Mouse (Mus musculus): ENCODE results near the gene Gstt3.

The Gstt3 gene

DNA sequence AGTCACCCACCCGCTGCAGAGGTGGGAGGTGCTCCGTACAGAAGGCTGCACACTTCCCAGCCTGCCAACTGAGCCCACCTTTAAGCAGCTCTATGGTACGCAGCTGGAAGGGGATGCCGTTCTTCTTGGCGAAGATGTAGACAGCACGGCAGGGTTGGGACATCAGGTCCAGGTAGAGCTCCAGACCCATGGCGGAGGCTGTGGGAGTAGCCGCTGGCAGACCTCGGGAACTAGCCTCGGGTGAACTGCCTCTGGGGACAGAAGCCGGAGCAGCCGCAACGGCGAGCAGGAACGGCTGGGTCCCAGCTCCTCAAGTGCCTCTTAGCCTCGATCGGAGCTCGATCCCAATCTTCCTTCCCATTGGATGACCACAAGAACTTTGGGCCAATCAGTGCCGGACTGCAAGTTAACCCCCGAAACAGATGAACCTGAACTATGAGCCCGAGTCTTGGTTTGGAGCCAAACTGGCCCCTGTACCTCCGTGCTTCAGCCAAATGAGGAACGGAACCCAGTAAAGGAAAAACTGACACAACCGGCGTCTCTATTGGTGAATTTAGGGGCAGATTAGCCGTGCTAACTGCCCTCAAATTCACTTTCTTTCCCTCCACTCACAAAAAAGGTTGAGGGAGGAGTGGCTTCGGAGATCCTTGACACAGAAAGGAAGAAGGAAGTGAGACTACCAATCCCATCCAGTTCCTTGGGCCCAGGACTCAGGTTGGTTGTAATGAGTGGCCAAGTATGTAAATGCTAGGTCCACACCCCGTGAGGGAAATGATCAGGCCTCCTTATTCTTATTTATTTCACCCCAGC is at the start of gene Gstt3, which contains the start of gene Gm20441:
TSS of gene Gstt3 (minus strand) at position 646 of the 810 bp plus-strand sequence.
TSS of gene Gm20441 (minus strand) at position 186 of the 810 bp plus-strand sequence.
- DNase-seq (ENCODE audit: low read depth, low spot score), result peak; percentile 78

DNA sequence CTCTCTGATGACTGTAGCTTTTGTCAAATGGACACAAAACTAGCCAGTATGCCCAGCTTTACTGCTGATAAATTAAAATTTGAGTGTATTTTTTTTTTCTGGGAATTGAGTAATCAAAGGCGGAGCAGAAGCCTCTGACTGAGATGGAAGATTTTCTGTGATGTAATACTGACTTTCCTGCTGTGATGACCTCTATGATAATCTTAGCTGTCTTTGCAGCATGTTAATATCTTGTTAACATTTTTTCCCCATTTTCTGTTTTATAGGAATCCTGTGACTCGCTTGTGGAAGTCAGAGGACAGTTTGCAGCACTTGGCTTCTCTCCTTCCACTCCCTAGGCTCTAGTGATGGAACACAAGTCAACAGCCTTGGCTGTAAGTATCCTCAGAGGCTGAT is 49.1 kb upstream of the Gstt3 start:
- DNase-seq (ENCODE audit: low read depth, low spot score), result no peak

DNA sequence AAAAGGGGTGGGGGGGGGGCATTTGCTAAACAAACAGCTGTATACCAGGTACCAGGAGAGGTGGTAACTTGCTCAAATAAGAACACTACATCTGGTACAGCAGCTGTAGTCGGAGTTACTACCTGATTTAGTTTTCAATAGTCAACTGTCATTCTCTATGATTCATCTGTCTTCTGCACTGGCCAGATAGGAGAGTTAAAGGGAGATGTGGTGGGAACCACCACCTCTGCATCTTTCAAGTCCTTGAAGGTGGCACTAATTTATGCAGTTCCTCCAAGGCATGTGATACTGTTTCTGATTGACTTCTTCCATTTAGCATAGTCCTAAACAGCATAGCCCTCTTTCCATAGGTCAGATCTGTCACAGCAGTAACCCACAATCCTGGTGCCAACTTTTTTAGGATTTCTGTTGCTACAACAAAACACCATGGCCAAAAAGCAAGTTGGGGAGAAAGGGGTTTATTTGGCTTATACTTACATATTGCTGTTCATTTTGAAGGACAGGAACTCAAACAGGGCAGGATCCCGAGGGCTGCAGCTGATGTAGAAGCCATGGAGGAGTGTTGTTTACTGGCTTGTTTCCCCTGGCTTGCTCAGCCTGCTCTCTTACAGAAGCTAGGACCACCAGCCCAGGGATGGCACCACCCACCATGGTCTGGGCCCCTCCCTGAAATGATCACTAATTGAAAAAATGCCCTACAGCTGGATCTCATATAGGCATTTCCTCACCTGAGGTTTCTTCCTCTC is 48.5 kb upstream of the Gstt3 start:
- DNase-seq (ENCODE audit: low read depth, low spot score), result no peak

DNA sequence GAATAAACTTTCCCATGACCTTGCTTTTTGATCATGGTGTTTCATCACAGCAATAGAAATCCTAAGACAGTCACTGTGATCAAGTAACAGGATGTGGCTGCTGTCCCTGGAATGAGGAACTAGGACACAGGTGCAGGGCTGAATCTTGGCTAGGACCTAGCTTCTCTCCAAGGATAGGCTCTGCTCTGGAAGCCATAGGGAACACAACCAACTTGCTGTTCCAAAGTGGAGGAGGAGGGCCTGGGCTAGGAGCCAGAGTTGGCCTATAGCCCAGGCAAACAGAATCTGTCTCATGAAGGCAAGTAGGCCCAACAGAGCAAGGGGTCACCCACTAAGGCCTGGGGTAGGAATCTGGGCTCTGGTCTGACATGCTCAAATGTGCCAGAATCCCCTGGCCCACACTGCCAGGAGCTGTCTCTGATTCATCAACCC is 47.3 kb upstream of the Gstt3 start:
- DNase-seq (ENCODE audit: low read depth, low spot score), result peak; percentile 97

DNA sequence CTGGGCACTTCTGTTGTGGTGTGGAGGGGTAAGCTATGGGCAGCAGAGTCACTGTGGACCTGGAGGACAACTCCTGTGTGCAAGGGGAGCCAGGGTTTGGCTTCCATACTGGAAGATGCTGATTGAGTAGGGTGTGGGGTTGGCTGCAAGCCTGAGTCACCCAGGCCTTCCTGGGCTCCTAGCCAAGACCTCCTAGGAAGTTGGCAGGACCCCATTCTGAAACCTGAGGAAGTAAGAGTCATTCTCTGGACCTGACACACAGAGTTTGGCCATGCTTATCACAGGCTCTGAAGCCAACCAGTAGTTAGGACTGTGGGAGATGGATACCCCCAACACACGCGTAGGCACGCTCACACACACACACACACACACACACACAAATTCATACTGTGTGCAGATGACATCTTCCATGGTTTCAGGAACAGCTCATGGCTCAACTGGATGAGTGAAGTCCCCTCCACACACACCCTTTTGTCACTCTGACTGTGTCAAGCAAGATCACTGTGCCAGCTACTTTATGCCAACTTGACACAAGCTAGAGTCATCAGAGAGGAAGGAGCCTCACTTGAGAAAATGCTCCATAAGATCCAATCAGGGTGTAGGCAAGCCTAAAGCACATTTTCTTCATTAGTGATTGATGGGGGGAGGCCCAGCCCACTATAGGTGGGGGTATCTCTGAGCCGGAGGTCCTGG is 46.6 kb upstream of the Gstt3 start:
- peak; percentile 92 for DNase-seq (ENCODE audit: low read depth, low spot score)

DNA sequence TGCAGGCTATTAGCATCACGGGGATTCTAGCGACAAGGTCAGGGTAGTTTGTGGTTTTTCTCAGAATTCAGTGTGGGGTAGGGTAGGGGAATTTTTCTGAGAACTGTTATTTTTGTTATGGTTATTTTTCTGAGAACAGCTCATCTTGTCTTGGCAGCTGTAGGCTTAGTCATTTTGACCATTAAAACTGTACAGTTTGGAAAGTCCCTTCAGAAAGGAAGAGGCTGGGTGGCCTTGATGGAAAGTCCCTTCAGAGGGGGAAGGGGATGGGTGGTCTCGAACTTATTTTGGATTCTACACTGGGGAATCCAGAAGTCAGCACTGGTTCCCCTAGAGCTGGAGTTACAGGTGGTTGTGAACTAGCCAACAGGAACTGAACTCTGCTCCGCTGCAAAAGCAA is 43.3 kb upstream of the Gstt3 start:
- no peak for DNase-seq (ENCODE audit: low read depth, low spot score)

DNA sequence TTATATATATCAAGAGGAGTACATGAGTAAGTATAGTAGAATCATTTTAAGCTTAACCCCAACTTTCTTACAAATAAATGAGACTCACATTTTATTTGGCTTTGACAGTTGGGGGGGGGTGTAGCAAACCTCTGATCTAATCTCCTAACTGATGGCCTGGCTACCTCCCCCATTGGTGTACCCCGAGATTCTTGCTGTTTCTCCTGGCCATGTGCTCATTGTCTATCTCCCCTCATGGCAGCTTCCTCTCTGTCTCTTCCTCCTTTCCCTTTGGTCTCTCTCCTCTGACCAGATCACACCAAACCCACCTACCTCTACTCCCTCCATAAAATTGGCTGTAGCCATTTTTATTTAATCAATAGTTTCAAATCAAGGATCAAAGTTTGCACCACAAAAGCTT is 42.6 kb upstream of the Gstt3 start:
- DNase-seq (ENCODE audit: low read depth, low spot score), result no peak

DNA sequence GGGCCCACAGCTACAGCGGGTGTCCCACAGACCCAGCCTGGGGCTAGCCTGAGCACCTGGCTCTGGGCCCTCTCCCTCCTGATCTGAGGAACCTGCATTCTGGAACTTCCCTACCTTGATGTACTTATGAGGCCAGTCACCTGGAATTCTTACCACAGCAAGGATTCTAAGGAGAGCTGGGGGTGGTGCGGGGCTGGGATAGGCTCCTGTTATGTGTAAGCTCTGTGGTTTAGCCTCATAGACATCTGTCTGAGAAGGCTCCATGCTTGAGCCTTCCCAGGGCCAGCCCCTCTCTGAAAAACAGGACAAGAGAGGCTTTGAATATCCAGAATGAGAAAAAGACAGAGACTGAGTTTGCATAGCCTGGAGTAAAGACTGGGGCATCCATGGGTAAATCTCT is 41.2 kb upstream of the Gstt3 start, which contains the start of gene Gstt4:
TSS of gene Gstt4 (minus strand) at position 101 of the 400 bp plus-strand sequence.
- DNase-seq (ENCODE audit: low read depth, low spot score), result no peak

DNA sequence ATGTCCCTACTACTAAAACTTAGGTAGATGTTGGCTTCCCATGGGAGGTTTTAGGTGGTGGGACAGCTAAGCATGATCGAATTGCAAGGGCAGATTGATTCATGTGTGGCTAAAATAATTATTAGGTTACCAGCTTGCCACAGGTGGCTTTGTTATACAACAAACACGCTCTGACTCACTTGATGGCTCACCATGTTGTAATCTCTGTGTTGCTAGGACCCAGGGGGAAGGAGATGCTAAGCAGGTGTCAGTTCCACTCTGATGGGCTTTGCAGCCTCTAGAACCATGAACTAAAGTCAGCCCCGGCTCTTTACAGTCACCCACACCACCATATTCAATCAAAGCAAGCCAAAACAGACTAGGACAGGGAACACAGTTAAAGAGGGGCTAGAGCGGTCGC is 38.7 kb upstream of the Gstt3 start:
- no peak for DNase-seq (ENCODE audit: low read depth, low spot score)

DNA sequence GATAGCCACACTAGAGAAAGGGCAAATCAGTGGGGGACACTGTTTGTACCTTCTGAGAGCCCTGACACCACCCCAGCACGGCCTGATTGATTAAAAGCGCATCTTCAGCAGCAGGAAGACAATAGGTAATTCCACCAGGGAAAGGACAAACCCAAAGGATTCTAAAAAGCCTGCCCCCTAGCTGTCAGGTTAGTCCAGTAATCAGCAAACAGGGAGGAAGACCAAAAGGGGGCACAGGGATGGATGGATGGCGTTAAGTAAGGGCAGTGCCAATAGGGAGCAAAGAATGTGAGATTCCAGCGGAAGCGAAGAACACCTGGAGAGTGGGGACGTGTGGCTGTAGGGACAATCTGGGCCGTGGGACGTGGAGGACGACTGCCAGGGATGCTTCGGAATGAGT is 37.4 kb upstream of the Gstt3 start:
- DNase-seq (ENCODE audit: low read depth, low spot score), result no peak

DNA sequence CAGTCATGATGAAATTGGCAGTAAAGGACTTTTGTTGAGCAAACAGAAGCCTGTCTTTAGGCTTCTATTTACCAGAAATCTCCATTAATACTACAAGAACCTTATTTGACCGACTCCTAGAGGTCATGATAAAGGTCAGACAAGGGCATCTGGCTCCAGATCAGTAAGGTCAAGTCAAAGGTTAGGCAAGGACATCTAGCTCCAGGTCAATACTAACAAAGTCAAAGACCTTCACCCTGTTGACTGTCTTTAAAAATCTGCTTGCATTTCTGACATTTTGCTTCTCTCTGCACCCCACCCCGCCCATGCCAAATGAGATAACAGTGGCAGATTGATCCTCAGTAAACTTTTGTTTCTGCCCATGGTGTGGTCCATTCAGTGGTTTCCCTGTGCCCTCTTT is 23.0 kb upstream of the Gstt3 start:
- DNase-seq (ENCODE audit: low read depth, low spot score), result no peak

DNA sequence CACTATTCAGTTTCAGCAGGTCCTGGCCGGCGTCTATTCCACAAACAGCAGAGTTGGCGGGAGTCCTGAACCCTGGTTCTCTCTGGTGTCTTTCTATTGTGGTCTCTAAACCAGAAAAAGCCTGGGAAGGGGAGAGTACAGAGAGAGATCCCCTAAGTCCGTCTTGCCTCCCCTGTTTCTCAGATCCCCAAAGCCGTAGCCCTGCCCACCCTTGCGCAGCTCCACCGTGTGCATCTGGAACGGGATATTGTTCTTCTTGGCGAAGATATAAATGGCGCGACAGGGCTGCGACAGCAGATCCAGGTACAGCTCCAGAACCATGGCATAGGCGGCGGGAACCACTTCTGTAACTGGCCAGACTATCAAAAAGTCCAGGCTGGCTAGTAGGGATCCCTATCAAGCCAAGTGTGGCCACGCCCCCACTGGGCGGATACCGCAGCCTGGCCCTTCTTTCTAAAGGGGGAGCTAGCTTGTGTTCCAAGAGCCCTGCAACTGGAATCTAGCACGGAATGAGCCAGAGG is 17.0 kb upstream of the Gstt3 start, which contains the start of gene Gstt1:
TSS of gene Gstt1 (minus strand) at position 409 of the 521 bp plus-strand sequence.
- peak; percentile 63 for DNase-seq (ENCODE audit: low read depth, low spot score)

DNA sequence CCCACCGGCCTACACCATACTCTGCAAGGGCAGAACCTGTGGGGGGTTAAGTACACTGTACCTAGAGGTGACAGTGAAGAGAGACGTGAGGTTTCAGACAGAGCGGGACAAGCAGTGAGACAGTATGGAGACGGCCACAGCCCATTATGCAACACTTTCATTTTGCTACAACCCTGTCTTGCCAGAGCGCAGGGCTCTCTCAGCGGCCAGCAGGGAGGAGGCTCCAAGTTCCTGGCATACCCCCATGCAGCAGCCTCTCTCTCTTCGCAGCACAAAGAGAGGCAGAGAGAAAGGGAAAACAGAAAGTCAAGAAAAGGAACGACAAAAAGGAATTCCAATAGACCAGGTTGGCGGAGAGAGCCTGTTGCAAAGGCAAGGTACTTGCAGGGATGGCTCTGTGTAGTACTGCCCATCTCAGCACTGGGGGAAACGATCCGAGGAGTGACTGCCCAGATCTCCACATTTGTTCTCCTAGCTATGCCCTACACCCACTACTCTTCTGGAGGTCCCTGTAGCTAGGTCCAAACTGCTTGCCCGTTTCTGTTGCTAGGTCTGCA is 16.5 kb upstream of the Gstt3 start:
- peak; percentile 67 for DNase-seq (ENCODE audit: low read depth, low spot score)

DNA sequence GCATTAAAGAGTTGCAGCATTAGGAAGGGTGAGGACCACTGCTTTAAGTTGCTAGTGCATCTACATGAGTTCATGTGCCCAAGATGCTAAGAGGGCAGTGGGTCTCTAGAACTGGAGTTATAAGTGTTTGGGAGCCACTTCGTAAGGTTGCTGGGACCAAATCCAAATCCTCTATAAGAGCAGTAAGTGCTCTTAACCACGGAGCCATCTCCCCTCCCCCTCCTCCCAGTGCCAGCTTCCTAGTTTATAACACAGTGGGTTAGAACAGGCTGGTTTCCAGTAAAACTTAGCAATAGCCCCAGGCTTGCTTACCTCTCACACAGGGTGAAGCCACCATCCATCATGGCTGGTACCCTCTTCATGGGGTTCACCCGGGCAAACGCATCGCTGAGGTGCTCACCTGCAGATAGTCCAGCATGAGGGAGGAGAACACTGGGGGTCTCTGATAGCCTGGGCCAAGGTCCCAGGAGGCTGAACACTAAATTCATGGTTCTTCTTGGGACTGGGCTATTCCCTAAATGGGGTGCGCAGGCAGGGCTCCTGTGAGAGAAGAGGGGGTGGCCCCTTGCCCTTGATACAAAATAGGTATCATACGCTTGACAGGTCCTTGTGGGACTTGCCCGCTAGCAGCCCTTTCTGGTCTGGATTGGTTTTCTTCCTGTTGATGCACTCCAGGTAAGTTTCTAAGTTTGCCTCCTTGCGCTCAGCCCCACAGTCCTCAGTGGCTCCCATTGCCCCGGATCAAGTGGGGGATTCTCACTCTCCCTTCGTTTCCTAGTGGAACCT is 15.7 kb upstream of the Gstt3 start:
- no peak for DNase-seq (ENCODE audit: low read depth, low spot score)

DNA sequence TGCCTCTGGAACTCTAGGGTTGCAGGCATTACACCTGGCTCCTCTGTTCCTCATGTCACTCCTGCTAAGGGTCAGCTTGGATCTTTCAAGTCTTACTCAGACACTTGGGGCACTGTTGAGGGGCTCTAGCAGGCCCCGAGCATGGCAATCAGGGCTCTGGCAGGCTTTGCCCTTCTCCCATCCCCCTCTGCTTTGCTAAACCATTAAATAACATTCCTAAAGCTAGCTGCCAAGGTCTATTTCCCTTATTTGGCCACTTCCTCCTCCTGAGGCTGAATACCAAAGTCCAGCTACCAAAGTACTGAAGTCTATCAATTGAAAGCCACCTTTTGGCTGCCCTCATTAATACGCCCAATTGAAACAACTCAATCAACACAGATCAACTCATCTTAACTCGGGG is 13.7 kb upstream of the Gstt3 start:
- DNase-seq (ENCODE audit: low read depth, low spot score), result no peak

DNA sequence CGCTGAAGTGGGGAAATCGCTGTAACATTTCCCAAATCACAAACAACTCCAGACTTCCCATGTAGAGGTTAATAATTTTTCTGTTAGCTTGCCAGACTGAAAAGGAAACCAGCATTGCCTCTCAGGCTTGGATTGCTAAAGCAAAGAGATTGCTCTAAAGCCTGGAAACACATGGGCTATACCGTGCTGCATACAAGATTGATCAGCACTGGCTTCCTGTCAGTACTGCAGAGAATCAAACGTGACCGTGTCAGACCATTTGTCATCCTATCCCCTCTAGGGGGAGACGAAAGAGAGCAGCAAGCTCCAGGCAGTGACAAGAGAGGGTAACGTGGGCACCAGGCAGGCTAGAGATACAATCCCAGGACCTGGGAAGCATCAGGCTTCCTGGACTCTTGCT is 9.6 kb upstream of the Gstt3 start:
- DNase-seq (ENCODE audit: low read depth, low spot score), result no peak

DNA sequence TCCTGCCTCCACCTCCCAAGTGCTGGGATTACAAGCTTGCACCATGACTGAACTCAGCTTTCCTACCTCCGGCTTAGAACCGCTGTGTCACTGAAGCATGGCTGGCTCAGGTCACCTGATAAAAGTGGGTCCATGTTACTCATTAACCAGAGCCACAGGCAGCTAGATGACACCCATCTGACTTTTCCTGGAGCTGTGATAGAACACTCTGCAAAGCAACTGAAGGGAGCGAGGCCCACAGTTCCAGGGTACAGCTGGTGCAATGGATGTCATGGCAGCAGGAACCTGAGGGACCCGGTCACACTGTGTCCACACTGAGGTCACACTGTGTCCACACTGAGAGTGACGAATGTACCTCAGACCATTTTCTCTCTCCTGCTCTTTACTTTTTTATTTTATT is 8.6 kb upstream of the Gstt3 start:
- DNase-seq (ENCODE audit: low read depth, low spot score), result no peak

DNA sequence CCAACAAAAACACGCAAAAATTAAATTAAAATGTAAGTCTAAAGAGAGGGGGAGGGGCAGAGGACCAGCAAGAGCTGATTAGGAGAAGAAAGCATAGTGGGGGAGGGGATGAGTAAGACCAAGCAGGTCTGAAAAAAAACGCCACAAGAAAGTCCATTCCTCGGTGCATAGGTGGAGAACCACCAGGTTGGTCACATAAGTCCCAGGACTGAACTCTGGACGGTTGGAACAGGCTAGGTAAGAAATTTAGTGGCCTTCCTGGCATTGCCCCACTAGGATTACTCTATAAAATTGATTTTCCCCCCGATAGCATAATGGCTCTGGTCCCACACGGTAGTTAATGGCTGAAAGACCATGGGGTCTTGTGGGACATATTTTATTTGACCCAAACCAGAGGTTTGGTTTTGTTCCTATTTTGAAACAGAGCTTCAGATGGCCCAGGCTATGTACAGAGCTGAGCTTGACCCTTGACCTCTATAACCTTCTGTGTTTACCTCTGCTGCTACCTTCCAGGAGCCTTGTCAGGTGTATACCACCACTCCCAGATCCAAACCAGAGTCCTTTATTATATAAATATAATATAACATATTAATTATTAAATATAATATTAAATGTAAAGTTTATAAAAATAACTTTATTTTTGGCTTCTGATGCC is 8.0 kb upstream of the Gstt3 start:
- DNase-seq (ENCODE audit: low read depth, low spot score), result no peak

DNA sequence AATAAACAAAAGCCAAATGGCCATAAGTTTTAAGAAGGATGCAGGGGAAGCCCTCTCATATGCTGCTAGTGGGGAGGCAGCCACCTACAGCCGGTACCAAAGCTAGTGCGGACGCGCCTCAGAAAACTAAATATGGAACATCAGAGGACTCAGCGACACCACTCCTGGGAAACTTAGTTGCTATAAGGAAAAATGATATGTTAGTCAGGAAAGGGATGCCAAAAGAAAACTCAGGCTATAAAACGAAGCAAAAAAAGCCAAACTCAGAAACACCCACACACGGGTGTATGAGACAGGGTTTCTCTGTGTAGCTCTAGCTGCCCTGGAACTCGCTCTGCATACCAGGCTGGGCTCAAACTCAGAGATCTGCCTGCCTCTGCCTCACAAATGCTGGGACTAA is 7.1 kb upstream of the Gstt3 start:
- no peak for DNase-seq (ENCODE audit: low read depth, low spot score)

DNA sequence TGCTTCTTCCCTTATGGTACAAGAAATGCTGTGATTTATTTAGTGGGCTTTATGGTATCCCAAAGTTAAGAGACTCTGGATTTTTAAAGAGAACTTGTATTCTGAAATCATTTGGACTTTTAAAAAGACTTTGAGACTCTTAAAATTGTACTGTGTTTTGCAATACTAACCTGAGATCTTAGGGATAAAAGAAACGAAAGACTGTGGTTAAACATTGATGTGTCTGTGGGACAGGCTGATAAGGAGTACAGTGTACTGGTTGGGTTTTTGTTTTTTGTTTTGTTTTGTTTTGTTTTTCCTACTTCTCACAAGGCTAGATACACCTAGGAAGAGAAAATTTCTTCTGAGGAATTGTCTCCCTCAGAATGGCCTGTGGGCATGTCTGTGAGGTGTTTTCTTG is 4.2 kb upstream of the Gstt3 start:
- no peak for DNase-seq (ENCODE audit: low read depth, low spot score)
